Mouse (Mus musculus) adrenal gland, postnatal 4 days (tissue): Measurements from ENCODE around the gene Scaf11. TPM values are rescaled to one million over a fixed set of nuclear protein-coding genes. Genes with fewer than 3 reads are reported as not detected.
"Not testable (repeated sequence)": the region's sequence is repeated elsewhere in the genome, so short reads cannot be mapped to it uniquely, and the experiment has no call there.

Experiments
- DNase-seq, 2 experiments: peaks; one replicate each; pipeline ENCODE4 v3.0.0; 2021 to 2022; ENCODE audit warnings: low spot score in 2 of 2, mixed read lengths in 2 of 2
- long read RNA-seq, 2 experiments: library from polyadenylated mRNA; stranded (forward); transcript quantifications; one replicate each; pipeline ENCODE4 v2.0.0; 2021
- total RNA-seq, 2 experiments: library from RNA; stranded (reverse); gene quantifications; 2 replicates each; pipeline ENCODE4 v1.2.3; 2021

Gene Scaf11
- total RNA-seq: 100 to 1,000 TPM; 105 to 109 TPM
- long read RNA-seq, experiment 1, full-length matches to known transcripts: 1 of 11 reads
- long read RNA-seq, experiment 1, partial matches to known transcripts: 3 of 11 reads
- long read RNA-seq, experiment 1, other reads (novel, unspliced or antisense): 7 of 11 reads
- long read RNA-seq, experiment 2, full-length matches to known transcripts: 1 of 58 reads
- long read RNA-seq, experiment 2, partial matches to known transcripts: 43 of 58 reads
- long read RNA-seq, experiment 2, other reads (novel, unspliced or antisense): 14 of 58 reads

DNA sequence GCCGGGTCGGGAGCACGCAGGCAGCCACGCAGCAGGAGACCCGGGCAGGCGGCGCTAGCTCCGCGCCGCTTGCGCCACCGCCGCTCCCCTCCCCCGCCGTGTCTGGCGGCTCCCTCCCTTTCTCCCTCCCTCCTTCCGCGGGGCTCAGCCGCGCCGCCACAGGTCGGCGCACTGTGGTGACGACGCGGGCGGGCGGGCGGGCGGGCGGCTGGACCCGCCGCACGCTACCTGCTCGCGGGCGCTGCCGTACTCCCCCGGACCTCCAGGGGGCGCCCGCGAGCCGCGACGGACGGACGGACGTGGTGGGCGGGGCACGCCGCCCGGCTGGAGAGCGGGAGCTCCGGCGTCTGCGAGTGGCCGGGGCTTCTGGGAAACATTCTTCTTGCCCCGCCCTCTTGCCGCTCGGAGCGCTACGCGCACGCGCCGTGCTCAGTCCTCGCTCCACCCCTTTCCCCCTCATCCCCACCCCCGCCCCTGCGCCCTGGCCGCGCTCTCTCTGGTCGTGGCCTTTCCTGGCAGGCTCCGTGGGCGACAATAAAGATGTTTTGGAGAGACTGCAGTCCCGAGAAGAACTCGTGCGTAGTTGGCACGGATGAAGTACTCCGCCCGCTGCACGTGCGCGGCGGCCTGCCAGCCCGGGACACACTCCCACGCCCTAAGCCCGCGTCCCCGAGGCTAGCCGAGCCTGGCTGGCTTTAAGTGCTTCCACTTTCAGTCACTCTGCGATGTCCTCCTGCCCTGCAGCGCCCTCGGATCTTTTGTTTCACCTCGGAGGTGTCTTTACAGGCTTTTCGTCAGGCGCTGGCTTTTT, at the start of gene Scaf11:
Scaf11 (minus strand) TSS at position 114 of the 811 bp plus-strand sequence.
- DNase-seq: peak; percentile 89 to 96

DNA sequence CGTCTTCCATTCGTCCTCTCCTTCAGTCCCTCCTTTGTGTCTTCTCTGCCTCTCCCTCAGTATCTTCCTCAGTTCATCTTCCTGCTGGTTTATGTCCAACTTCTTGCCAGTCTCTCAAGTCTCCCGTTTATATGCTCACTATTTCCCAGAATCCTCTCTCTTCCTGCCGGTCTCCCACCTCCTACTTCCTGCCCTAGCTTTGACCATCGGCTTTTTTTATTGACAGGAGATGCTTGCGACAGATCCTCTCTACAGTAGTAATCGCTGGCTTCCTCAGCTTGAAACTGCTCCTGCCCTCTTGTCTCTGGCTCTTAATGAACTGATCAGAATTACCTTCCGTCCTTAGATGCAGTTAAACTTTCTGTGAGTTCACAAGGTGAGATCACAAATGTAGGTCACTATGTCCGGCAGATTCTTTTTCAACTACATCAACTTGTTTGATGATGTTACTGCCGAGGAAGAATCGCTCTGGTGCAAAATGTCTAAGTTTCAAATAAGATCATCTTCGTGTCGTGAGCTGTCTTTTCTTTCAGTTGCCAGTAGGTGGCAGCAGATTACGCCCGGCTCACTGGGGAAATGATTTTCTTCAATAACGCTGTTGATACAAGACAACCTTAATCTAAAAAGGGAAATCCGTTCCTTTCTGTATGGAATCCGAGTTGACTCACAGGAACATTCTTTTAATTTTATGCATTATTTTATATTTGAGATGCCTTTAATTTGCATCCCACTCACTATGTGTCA, 46.6 kb upstream of the Scaf11 start:
- DNase-seq: no peak

DNA sequence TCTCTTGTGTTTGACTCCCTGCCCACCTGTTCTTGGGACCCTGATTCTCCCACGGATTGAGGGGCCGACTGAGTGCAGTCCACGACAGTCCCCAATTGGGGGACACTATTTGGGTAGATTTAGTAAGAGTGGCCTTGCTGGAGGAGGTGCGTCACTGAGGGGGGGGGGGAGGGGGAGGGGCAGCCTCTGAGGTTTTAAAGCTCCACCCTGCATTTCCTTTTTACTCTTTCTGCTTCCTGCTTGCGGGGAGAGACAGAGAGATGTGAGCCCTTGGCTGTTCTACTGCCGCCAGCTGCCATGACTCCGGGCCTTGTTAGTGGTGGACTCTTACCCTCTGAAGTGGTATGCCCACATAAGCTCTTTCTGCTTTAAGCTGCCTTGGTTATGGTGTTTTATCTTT, 37.0 kb upstream of the Scaf11 start:
- DNase-seq: no peak

DNA sequence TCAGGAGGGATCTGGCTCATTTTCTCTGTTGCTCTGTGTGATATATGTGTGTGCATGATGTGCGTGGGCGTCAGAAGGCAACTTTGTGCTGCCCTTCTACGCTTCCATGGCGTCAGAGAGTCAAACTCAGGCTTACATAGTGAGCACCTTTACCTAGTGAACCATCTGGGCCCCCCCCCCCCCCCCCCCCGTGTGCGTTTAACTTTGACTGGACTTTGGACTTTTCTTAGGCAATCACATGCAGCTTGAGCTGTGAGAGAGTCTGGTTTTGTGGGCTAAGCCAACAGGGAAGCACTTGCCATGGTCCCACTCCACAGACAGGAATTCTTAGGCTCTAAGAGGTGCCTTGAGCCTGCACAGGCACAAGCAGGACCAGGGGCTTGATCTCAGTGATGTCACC, 33.6 kb upstream of the Scaf11 start:
- no peak for DNase-seq

DNA sequence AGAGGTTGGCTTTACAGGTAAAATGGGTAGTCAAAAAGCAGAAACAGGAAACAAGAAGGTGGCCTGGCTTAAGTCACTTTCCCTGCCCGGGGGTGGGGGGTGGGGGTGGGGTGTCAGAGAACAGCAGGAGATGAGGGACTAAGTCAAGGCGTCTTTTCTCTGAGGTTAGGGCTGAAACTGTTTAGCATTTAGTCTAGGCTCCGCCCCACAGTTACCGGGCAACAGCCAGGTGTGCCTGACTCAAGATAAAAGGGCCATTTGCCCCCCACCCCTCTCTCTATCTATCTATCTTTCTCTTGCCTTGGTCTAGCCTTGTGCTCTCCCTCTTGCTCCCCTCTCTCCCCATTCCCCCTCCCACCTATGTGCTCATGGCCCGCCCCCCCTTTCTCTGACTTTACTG, 32.9 kb upstream of the Scaf11 start:
- DNase-seq: no peak

DNA sequence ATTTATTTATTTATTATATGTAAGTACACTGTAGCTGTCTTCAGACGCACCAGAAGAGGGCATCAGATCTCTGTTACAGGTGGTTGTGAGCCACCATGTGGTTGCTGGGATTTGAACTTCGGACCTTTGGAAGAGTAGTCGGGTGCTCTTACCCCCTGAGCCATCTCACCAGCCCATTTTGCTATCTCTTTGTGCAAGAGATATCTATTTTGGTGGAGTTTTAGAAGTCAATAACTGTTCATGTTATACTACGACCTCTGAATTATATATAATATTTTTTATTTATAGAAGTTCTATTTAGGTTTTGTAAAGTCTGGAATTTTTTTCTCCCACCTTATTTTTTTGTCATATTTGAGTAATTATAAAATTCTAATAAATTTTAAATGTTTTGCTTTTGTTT, 32.3 kb upstream of the Scaf11 start:
- DNase-seq: not testable (repeated sequence)

DNA sequence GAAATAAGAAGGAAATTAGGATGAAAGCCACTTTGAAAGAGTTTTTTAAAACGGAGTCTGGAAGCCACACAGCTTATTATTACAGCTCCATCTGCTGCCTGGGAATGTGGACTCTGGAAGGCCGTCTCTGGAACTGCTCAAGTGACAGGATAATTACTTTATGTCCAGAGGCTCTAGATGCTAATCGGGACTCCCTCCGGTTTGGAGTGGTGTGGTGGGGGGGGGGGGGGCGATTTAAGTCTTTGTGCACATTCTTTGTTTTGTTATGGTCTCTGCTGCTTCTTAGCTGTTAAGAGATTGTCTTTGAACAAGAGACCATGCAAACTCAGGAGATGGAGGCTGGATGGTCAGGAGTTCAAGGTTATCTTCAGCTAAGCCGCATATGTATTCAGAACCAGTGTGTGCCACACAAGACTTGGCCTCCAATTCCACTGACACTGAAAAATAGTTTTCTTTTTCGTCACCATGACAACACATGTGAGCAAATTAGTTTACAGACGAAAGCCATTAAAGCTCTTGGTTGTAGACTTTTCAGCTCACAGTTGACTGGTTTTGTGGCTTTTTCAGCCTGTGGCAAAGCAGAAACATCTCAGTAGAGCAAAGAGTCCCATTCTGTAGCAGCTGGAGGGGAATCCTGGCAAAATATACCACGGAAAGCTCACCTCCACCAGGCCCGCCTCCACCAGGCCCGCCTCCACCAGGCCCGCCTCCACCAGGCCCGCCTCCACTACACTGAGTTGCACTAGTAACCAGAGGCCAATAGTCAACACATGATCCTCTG, 31.4 kb upstream of the Scaf11 start:
- no peak for DNase-seq

DNA sequence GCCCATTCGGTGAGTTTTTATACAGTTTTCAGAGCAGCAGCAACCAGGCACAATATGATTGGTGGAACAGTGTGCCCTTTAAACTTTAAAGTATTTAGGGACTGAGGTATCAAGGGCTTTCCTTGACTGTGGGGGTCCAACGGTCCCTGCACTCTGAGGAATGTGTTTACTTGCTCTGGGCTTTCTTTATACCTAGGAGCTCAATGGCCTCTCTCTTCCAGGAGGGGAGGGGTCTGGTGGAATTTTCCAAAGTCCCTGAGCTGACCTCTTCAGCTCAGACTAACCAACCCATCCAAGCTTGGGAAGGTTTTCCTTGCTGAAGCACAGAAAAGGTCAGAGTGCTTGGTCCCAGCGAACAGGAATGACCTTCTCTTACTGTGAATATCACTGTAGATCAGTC, 30.8 kb upstream of the Scaf11 start:
- no peak for DNase-seq

DNA sequence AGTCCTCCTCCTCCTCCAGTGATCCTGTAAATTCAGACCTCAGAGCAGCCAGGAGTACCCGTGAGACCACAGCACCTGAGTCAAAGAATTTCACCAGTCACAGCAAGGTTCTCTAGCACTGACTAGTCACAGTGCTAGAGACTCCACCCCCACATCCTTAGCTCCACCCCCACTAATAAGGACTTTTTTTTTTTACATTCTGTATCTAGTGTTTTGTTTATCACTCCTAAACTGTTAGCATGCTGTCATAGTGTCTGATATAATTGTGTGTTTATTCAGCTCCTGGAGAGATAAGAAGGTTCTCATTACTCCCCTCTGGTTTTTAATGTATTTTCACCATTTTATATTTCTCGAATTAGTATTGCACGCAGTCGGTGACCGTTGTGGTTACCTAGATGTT, 29.5 kb upstream of the Scaf11 start:
- no peak for DNase-seq

DNA sequence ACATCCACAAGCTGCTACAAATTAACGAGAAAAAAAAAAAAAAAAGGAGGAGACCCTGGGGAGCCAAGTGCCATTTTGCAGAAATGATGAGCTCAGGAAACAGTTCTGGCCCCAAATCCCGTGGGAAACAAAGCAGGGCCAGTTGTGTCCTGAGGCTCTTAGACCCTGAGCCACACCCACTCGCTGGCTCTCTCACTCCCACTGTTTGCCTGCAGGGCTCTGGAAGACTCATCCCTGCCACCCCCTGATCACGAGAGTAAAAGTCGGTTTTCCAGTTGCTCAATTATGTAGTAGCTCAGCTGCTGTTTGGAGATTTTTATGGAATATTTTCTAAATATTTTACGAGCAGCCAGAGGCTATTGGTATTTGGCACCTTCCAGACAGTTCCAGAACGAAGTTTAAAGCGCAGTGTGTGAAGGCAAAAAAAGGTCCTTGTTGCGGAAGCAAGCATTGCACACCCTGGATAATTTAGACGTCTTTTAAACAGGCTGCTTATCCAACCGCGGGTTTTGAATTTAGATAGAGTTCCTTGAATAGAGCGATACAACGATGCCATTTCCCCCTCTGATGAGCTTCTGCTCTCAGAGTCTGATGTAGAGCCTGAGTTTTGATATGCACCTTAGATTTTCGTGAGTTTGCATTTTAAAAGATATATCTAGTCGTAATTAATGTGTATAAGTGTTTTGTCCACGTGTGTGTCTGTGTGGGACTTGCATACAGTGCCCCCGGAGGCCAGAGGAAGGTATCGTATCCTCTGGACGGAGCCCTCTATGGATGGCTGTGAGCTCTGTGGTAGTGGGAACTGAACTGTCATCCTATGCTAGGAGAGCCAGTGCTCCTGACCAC, 28.5 kb upstream of the Scaf11 start:
- no peak for DNase-seq

DNA sequence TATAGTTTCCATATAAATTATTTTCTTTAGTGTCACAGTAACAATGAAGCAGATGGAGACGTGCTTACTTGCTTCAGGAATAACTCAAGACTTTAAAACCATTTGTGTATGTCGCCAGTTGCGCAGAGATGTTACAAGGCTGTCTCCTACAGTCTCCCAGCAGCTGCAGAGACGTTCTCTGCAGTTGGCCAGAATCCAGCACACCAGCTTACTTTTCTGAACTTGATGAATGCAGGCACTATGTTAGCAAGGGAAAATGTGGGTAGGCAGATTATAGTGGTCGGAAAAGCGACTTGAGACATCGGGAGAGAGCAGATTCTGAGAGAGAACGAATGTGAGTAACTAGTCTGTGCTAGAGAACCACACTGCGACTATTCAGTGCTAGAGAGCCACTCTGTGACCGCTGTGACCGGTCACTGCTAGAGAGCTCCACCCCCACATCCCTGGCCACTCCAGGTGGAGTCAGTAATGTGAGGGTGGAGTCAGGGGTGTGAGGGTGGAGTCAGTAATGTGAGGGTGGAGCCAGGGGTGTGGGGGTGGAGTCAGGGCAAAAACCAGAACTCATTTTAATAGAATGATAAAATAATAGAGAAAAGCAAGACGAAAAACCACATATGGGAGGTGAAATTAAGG, 26.5 kb upstream of the Scaf11 start:
- no peak for DNase-seq

DNA sequence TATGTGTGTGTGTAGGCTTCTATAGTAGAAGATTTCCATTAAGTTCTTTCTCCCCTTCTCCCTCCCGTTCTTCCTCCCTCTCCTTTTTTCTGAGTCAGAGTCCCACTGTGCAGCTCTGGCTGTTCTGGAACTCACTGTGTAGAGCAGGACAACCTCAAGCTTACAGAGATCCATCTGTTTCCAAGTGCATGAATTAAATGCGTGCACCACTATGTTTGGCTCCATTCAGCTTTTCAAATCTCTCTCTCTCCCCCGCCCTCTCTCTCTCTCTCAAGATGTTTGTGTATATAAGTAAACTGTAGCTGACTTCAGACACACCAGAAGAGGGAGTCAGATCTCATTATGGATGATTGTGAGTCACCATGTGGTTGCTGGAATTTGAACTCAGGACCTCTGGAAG, 20.2 kb upstream of the Scaf11 start:
- DNase-seq: no peak

DNA sequence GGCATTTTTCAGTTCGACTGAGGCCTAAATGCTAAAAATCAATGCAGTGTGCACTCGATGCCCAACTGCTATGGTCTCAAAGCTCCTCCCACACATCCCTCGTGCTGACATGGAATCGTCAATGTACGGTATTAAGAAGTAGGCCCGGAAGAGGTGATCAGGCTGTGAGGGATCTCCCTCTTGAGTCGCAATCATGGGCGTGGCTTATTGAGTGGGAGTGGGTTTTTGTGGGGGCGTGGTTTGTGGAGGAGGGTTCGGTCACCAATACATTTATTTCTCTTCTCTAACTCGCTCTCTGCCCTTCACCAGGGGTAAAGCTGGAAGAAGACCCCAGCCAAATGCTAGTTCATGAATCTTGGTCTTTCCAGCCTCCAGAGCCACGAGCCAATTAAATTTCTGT, 17.4 kb upstream of the Scaf11 start:
- DNase-seq: no peak

DNA sequence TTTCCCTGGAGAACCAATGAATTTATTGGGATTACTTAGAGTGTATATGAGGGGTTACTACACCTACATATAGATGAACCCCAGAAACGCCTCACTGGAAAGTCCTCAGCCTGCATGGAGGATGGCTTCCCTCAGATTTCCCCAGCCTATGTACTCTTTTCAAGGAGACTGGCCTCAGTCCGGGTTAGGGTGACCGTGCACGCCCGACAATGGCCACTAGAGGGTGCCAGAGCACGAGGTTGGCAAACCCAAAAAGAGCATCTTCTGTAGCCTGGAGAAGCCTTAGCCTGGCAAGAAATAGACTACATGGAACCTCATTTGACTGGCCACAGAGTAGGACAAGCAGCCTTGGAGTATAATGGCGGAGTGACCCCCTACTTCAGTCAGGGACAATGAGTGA, 15.7 kb upstream of the Scaf11 start:
- DNase-seq: peak; percentile 86 to 87

DNA sequence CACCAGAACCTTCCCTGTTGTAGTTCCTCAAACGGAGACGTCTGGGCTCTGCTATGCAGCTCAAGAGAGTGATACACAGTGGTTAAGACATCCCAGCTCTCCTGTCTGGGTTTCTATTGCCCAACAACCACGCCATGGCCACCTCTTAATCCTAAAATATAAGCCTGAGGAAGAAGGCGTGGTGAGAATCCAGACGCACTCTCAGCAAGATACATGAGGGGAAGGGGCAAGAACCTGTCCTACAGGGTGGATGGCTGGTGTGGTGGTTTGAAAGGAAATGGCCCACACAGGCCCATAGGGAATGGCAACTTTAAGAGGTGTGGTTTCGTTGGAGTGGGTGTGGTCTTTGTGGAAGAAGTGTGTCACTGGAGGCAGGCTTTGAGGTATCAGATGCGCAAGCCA, 14.9 kb upstream of the Scaf11 start:
- DNase-seq: no peak

DNA sequence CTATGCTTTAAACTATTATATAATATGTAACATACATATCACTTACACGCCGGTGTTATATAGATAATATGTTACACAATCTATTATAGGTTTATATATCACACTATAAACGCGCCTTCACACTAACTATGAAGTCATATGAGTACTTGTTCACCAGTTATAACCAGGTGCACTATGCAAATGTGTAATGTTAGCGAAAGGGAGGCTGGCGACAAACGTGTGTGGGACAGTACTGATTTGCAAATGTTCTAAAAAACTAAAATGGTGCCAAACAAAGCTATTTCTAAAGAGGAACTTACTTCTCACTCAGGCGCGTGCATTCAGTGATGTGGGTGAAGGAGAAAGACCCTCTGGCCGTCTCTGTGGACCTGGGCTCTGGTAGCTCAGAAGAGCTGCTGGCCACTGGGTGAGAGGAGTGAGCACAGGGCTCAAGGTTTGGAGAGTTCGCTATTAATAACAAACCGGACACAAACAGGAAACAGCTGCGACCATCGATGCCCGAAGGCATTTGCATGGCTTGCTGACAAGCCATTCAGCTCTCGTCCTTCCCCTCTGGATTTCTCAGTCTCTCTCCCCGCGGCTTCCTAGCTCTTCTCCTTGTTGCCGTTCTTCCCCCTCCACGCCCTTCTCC, 13.8 kb upstream of the Scaf11 start:
- no peak for DNase-seq

DNA sequence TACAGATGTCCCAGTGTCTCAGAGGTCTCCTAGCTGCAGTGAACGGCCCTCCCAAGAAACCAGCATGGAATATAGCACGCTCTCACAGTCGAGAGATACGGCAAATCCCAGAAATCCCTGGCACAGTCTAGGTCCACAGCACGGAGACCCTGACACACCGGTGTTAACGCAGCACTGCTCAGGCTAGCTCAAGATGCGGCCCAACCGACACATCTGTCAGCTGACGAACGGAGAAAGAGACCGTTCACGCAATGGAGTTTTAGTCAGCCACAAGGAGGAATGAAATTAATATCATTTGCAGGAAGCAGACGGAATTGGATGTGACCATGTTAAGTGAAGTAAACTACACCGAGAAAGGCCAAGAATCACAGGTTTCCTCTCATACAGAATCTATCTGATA, 13.3 kb upstream of the Scaf11 start:
- no peak for DNase-seq

DNA sequence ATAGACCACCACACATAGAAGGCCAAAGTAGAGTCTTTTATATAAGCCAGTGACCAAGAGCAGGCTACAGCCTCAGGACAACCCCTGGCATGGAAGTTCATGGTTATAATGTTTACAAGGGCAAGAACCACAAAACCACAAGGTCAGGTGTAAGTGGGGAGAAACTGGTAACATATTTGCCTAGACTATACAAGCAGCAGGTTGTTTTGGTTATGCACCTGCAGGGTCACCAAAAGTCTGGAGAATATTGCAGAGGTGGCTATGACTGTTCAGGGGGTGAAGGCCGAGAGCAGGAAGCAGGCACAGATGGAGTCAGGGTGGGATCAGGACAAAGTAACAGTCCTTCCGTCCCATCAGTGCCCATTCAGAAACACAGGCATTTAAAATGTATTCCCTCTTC, 7.7 kb upstream of the Scaf11 start:
- no peak for DNase-seq

DNA sequence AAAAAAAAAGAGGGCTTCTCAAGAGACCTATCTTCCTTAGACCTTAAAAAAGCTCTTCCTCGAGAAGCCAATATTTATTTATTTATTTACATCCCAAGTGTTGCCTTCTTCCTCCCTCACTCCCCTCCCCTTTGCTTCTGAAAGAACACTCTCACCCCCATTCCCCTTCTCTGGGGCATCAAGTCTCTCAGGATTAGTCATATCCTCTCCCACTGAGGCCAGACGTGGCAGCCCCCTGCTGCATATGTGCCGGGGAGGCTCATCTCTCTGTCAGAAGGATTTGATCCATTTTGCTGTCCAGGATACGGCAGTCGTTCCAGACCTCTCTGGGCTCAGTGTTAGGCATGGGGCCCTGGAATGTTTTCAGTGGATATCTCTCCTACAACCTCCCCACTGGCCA, 7.2 kb upstream of the Scaf11 start:
- no peak for DNase-seq
